Mouse (Mus musculus) midbrain, embryonic 15.5 days (tissue): ENCODE measurements around the gene Defb13. TPM values are rescaled to one million over a fixed set of nuclear protein-coding genes. Genes with fewer than 3 reads are reported as not detected.
A peak's percentile ranks its signal among the peaks of the same experiment; 100 is the strongest.

ENCODE experiments used
- ATAC-seq: fragments of 200-750 bp; cut with Nextera tagmentation; replicated peaks from 2 replicates; pipeline ENCODE4 v1.8.0; 2017; ENCODE audit warnings: moderate TSS enrichment
- H3K27ac ChIP-seq: fragments of 300-500 bp; sonication (generic); 2 replicates; pipeline ENCODE4 v1.5.1; 2015; ENCODE audit warnings: mild to moderate bottlenecking, inconsistent platforms
- H3K27me3 ChIP-seq: fragments of 300-500 bp; sonication (generic); replicated peaks from 2 replicates; pipeline ENCODE4 v1.6.1; 2015; ENCODE audit warnings: inconsistent platforms
- H3K36me3 ChIP-seq: fragments of 300-500 bp; sonication (generic); replicated peaks from 2 replicates; pipeline ENCODE4 v1.6.1; 2015; ENCODE audit warnings: inconsistent platforms
- H3K4me1 ChIP-seq: fragments of 300-500 bp; sonication (generic); 2 replicates; pipeline ENCODE4 v1.6.1; 2015; ENCODE audit warnings: inconsistent platforms
- H3K4me2 ChIP-seq: fragments of 300-500 bp; sonication (generic); 2 replicates; pipeline ENCODE4 v1.6.1; 2015; ENCODE audit warnings: inconsistent platforms, mild to moderate bottlenecking, moderate library complexity
- H3K4me3 ChIP-seq: fragments of 300-500 bp; sonication (generic); 2 replicates; pipeline ENCODE4 v1.5.1; 2015; ENCODE audit warnings: mild to moderate bottlenecking, inconsistent platforms
- H3K9ac ChIP-seq: fragments of 300-500 bp; sonication (generic); 2 replicates; pipeline ENCODE4 v1.6.1; 2015; ENCODE audit warnings: mild to moderate bottlenecking, inconsistent platforms
- H3K9me3 ChIP-seq: fragments of 300-500 bp; sonication (generic); 2 replicates; pipeline ENCODE4 v1.6.1; 2016; ENCODE audit warnings: inconsistent platforms
- WGBS: fragments of 180-500 bp; shearing (Covaris S2); methylation state at CpG from one replicate; pipeline ENCODE4 v1.1.7; 2015; ENCODE audit warnings: mixed read lengths; 5-methylcytosine and 5-hydroxymethylcytosine counted together
- polyA plus RNA-seq: library from polyadenylated mRNA; unstranded; fragments of >200 nt; fragmentation: Nextera tagmentation; extraction: Ambion mirVana; gene quantifications from 2 replicates; pipeline ENCODE4 v1.2.1, GENCODE M21; 2015

Defb13 gene
- polyA plus RNA-seq, 1 experiment from 2014 or later = not detected

DNA sequence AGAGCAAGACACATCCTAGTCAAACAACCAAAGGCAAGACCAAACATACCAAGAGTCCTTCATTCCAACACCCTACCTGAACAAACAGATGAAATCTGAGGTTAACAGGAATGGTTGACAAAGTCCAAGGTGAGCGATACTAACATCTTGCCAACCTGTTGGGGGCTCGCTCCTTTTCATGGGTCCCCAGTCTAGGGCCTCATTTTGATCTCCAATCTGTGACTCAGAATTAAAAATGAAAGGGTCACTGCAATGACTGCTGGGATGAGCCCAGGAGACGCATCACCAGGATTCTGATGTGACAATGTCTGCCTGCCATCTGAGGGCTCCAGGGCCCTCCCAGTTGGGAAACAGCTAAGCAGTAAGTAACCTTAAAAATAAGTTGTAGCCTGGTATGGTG, 22.9 kb downstream of the Defb13 start, which contains the start of gene Ccdc70:
Ccdc70 (plus strand) TSS at position 301 of the 400 bp plus-strand sequence.
- no peak within 1 kb of the TSS for H3K27ac ChIP-seq
- no peaks in the 10 kb centered on the region for H3K27me3 ChIP-seq
- H3K9me3 ChIP-seq = no peaks in the 10 kb centered on the region
- no peaks in the 10 kb centered on the region for H3K4me1 ChIP-seq
- WGBS = 87% methylated on average over 3 of the region's 3 CpGs
- H3K36me3 ChIP-seq = no peaks in the 10 kb centered on the region
- no peak for ATAC-seq
- H3K4me2 ChIP-seq = no peak within 1 kb of the TSS
- no peak within 1 kb of the TSS for H3K9ac ChIP-seq
- H3K4me3 ChIP-seq = no peak within 1 kb of the TSS

DNA sequence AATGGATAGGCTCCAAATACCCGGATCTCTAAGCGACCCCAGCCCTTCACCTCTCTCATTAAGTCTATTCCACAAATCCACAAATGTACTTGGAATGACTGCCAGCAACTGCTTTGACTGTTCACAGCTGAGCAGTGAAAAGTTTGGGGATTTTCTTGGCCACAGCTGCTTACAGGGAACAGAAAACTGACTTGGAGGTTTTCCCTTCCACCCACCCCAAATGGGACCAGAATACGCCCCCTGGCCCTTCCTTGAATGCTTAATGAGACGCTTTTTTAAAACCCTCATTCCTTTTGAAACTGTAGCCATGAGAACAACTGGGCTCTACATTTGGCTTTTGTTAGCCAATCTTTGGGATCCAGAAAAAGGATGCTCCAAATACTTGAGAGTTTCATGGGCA, 31.6 kb downstream of the Defb13 start:
- no peak for ATAC-seq
- H3K4me3 ChIP-seq = no peak overlapping the region
- no peaks in the 10 kb centered on the region for H3K9me3 ChIP-seq
- H3K27ac ChIP-seq = no peak overlapping the region
- 59% methylated on average over 4 of the region's 4 CpGs for WGBS
- no peaks in the 10 kb centered on the region for H3K4me1 ChIP-seq
- H3K9ac ChIP-seq = no peak overlapping the region
- no peak overlapping the region for H3K4me2 ChIP-seq
- no peaks in the 10 kb centered on the region for H3K27me3 ChIP-seq
- H3K36me3 ChIP-seq = no peaks in the 10 kb centered on the region

DNA sequence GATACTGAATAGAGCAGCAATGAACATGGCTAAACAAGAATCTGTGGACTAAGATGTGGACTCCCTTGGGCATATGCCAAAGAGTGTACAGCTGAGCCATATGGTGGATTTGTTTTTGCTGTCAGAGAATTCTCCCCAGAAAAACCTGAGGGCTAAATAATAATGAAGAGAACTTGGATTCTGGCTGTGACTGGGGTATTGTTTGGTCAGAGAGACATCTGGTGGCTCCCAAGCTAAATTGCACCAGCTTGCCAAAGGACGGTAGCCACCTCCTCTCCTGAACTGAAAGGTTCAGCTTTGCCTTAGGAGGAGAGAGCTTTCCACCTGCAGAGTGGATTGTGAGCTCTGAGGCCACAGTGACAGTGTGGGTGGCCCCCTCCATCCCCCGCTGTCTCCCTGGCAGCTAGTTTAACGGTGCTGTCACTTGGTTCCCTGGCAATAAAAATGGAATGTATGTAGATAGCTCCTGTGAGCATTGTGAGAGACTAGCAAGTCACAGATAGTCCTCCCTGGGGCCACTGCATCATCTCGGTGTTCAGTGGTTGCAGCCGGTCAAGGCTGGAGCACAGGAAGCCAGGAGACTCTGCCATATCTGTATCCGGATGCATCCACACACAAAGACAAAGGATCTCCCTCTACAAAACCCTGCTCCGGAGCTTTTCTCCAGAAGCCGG, 35.2 kb downstream of the Defb13 start:
- H3K36me3 ChIP-seq = no peaks in the 10 kb centered on the region
- H3K4me1 ChIP-seq = no peaks in the 10 kb centered on the region
- no peaks in the 10 kb centered on the region for H3K9me3 ChIP-seq
- H3K27me3 ChIP-seq = no peaks in the 10 kb centered on the region
- H3K4me2 ChIP-seq = no peak overlapping the region
- no peak overlapping the region for H3K4me3 ChIP-seq
- 61% methylated on average over 8 of the region's 8 CpGs for WGBS
- ATAC-seq = peak; percentile 91
- no peak overlapping the region for H3K27ac ChIP-seq
- no peak overlapping the region for H3K9ac ChIP-seq

DNA sequence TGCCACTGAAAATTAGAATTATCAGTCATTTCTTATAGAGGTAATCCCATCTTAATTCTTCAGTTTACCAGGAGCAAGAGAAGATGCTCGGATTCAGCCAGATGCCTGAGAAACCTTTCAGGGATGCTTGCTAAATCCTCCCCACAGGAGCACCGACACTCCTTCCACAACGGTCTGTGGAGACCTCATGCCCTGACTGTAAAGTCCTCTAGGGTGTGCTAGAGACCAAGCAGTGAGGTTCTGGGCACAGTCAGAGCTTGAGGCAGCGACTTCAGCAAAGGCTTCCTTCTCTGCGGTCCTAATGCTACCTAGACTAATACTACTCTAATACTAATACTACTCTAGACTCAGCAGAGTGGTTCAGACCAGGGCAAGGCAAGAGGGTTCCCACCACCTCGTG, 45.6 kb downstream of the Defb13 start:
- WGBS = 20% methylated on average over 6 of the region's 6 CpGs
- H3K4me3 ChIP-seq = no peak overlapping the region
- no peaks in the 10 kb centered on the region for H3K4me1 ChIP-seq
- H3K36me3 ChIP-seq = no peaks in the 10 kb centered on the region
- ATAC-seq = peak; percentile 90
- H3K9ac ChIP-seq = no peak overlapping the region
- H3K27ac ChIP-seq = no peak overlapping the region
- H3K9me3 ChIP-seq = no peaks in the 10 kb centered on the region
- H3K4me2 ChIP-seq = no peak overlapping the region
- no peaks in the 10 kb centered on the region for H3K27me3 ChIP-seq

DNA sequence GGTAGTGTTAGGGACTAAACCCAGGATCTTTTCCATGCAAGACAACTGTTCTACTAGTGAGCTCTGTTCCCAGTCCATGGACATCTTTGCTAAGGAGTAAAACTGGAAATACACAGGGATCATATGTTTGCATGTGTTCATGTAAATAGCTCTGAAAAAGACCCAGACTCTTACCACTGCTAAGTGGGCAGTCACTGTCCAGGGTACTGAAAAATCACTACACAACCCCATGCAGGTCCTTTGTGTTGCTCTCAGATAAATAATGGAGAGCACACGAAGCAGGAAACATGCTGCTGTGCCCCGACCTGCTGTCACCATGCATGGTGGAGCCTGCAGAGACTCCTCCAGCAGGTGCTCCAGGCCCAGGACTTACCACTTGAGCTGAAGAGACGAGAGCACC, 48.6 kb downstream of the Defb13 start:
- 46% methylated on average over 3 of the region's 3 CpGs for WGBS
- ATAC-seq = no peak
- H3K4me1 ChIP-seq = no peaks in the 10 kb centered on the region
- no peaks in the 10 kb centered on the region for H3K27me3 ChIP-seq
- no peak overlapping the region for H3K4me3 ChIP-seq
- H3K27ac ChIP-seq = no peak overlapping the region
- no peak overlapping the region for H3K4me2 ChIP-seq
- H3K9ac ChIP-seq = no peak overlapping the region
- H3K9me3 ChIP-seq = no peaks in the 10 kb centered on the region
- no peaks in the 10 kb centered on the region for H3K36me3 ChIP-seq

Other genes with a start within 250 kb of the Defb13 start
- not detected in 2 replicates for gene AY761184, start 243.1 kb upstream of the Defb13 start, polyA plus RNA-seq
- not detected in 2 replicates for gene Defa24, start 212.3 kb upstream of the Defb13 start, polyA plus RNA-seq
- not detected in 2 replicates for gene Defb50, start 123.2 kb upstream of the Defb13 start, polyA plus RNA-seq
- gene Defb2, start 106.8 kb upstream of the Defb13 start, polyA plus RNA-seq = not detected in 2 replicates
- gene Defb10, start 87.9 kb upstream of the Defb13 start, polyA plus RNA-seq = not detected in 2 replicates
- not detected in 2 replicates for gene Defb9, start 61.3 kb upstream of the Defb13 start, polyA plus RNA-seq
- gene Defb11, start 40.4 kb upstream of the Defb13 start, polyA plus RNA-seq = 4.7 and 5.0 TPM in 2 replicates
- not detected in 2 replicates for gene Defb15, start 14.1 kb upstream of the Defb13 start, polyA plus RNA-seq
- gene Defb35, start 8.4 kb upstream of the Defb13 start, polyA plus RNA-seq = not detected in 2 replicates
- not detected in 2 replicates for gene Fam90a1a, start 12.0 kb downstream of the Defb13 start, polyA plus RNA-seq
- gene Ccdc70, start 23.0 kb downstream of the Defb13 start, polyA plus RNA-seq = not detected in 2 replicates
- gene Atp7b, start 113.5 kb downstream of the Defb13 start, polyA plus RNA-seq = 1.5 and 1.6 TPM in 2 replicates
- 37.8 and 43.2 TPM in 2 replicates for gene Alg11, start 114.0 kb downstream of the Defb13 start, polyA plus RNA-seq
- gene Nek5, start 178.3 kb downstream of the Defb13 start, polyA plus RNA-seq = 1.1 and 1.3 TPM in 2 replicates
- 6.9 and 7.6 TPM in 2 replicates for gene Nek3, start 219.7 kb downstream of the Defb13 start, polyA plus RNA-seq
- gene Ckap2, start 239.1 kb downstream of the Defb13 start, polyA plus RNA-seq = 8.3 and 9.4 TPM in 2 replicates
- 40.7 and 42.3 TPM in 2 replicates for gene Vps36, start 246.0 kb downstream of the Defb13 start, polyA plus RNA-seq